2 mouse cellular contexts compared by ENCODE assay signal in the genomic region with DNA sequence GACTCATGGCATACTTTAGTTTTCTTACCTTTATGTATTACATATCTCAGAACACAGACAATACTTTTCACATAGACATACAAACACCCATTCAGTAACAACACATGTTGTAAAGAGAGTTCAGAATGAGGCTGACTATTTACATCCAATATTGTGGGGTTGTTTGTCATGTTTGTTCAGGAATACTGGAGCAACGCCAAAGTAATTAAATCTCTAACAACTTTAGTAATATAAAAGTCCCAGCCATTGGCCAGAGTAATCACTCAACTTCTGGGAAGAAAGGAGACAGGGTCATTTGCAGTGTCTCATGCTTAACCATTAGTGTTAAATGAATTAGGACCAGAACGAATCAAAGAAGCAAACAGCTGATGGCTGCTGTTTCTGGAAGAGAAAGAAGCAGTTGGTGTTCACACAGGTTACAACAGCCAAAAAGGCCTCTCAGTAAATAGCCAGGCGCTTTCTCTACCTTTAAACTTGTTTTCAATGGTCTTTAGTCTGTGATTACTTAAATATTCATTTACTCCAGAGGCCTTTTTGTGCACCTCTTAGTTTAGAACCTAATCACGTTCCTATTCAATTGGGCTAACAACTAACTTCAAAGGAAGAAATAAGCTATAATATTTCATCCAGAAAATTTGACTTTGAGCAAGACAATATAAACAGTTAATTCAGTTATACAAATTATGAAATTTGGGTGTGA. TPM values are rescaled to one million over a fixed set of nuclear protein-coding genes. Genes with fewer than 3 reads are reported as not detected.
"Had no signal": no experiment of that assay in that cellular context is flagged by ENCODE, and none has a peak within 500 bp of the region (broad histone marks: within the 10 kb centered on the region; RNA-seq: fewer than 3 reads in every experiment).

No protein-coding gene starts in this region.

RNA-seq across cellular contexts. Expression of gene Dnah7a, which starts 33.6 kb away (rescaled TPM):
- polyA plus RNA-seq: liver, embryonic 15.5 days; spleen, adult 2 months had no signal
